Mouse (Mus musculus) left cerebral cortex, adult 8-10 months (tissue): ENCODE results near the gene Gm6882. TPM values are rescaled to one million over a fixed set of nuclear protein-coding genes. Genes with fewer than 3 reads are reported as not detected.
"Not testable (repeated sequence)": the region's sequence is repeated elsewhere in the genome, so short reads cannot be mapped to it uniquely, and the experiment has no call there.

Experiments
- DNase-seq, 2 experiments: peaks; one replicate each; pipeline ENCODE4 v3.0.0; 2022; ENCODE audit warnings: low spot score in 2 of 2
- total RNA-seq, 4 experiments: library from RNA; stranded (reverse); gene quantifications; 2 replicates each; pipeline ENCODE4 v1.2.4; 2022

The Gm6882 gene
- total RNA-seq: not detected

DNA sequence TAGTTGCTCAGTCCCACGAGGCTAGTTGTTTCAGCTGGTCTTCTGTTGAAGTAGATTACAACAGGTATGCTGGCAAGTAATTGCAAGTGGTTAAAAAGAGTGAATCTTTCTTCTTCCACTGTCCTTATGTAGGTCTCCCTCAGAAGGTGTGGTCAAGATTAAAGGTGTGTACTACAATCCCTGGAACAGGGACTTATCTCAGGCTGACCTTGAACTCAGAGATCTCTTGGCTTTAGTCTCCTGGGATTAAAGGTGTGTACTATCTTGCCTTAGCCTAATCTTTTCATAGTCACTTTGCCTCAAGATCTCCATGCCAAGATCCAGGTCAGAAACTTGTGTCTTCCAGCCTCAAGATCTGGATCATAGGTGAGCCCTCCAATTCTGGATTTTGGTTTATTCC is at the start of gene Gm6882:
Gene Gm6882 (minus strand): TSS at position 101 of the 400 bp plus-strand sequence.
- DNase-seq: not testable (repeated sequence)

Other genes with a start within 250 kb of the Gm6882 start
- not detected for gene Gm5157, start 242.3 kb downstream of the Gm6882 start, total RNA-seq
- not detected for gene Vmn1r124, start 172.1 kb downstream of the Gm6882 start, total RNA-seq
- not detected for gene Vmn1r125, start 160.6 kb downstream of the Gm6882 start, total RNA-seq
- gene Vmn1r126, start 131.3 kb downstream of the Gm6882 start, total RNA-seq: not detected
- gene Vmn1r127, start 112.9 kb downstream of the Gm6882 start, total RNA-seq: not detected
- not detected for gene Vmn1r128, start 83.4 kb downstream of the Gm6882 start, total RNA-seq
- gene Vmn1r129, start 71.5 kb downstream of the Gm6882 start, total RNA-seq: not detected
- not detected for gene Vmn1r130, start 79.0 kb upstream of the Gm6882 start, total RNA-seq
- gene Vmn1r131, start 113.3 kb upstream of the Gm6882 start, total RNA-seq: not detected
- not detected for gene Vmn1r132, start 181.3 kb upstream of the Gm6882 start, total RNA-seq